In genomic region chr12:71766636-71767035, GRCm38 (mm10) we compare ENCODE assay signal across 19 mouse cellular contexts.
"Had no signal": no experiment of that assay in that cellular context is flagged by ENCODE, and none has a peak within 500 bp of the region (broad histone marks: within the 10 kb centered on the region; RNA-seq: fewer than 3 reads in every experiment).

No protein-coding gene starts in this region.

- ATAC-seq: hindbrain, embryonic 16.5 days; intestine, embryonic 15.5 days; midbrain, embryonic 16.5 days had no signal

- H3K4me1 ChIP-seq: intestine, embryonic 15.5 days; liver, embryonic 13.5 days had no signal

- H3K4me2 ChIP-seq: intestine, embryonic 15.5 days; limb, embryonic 12.5 days; limb, embryonic 15.5 days; liver, embryonic 13.5 days; midbrain, embryonic 12.5 days; neural tube, embryonic 13.5 days had no signal

- H3K36me3 ChIP-seq: intestine, embryonic 15.5 days; limb, embryonic 12.5 days; limb, embryonic 15.5 days; liver, embryonic 13.5 days; midbrain, embryonic 12.5 days; neural tube, embryonic 13.5 days had no signal

- H3K9ac ChIP-seq: intestine, embryonic 15.5 days; limb, embryonic 12.5 days; limb, embryonic 15.5 days; liver, embryonic 13.5 days; midbrain, embryonic 12.5 days; neural tube, embryonic 13.5 days had no signal

- H3K27me3 ChIP-seq: intestine, embryonic 15.5 days; limb, embryonic 12.5 days; limb, embryonic 15.5 days; liver, embryonic 13.5 days; midbrain, embryonic 12.5 days; neural tube, embryonic 13.5 days had no signal

- H3K9me3 ChIP-seq: intestine, embryonic 15.5 days; limb, embryonic 12.5 days; limb, embryonic 15.5 days; liver, embryonic 13.5 days; midbrain, embryonic 12.5 days; neural tube, embryonic 13.5 days had no signal

- DNase-seq: left cerebral cortex, postnatal 4 days; liver, embryonic 13.5 days; lung, adult 2 months; lung, postnatal 14 days; lung, postnatal 4 days; retina, postnatal 1 day; right cerebral cortex, postnatal 25 days; spleen, adult 18-20 months; thymus, adult 18-20 months; thymus, postnatal 36 days had no signal

- H3K4me3 ChIP-seq: intestine, embryonic 15.5 days; limb, embryonic 12.5 days; limb, embryonic 15.5 days; liver, embryonic 13.5 days; midbrain, embryonic 12.5 days; myocyte; neural tube, embryonic 13.5 days had no signal

- H3K27ac ChIP-seq: intestine, embryonic 15.5 days; kidney, postnatal 0 days; limb, embryonic 12.5 days; limb, embryonic 15.5 days; liver, embryonic 13.5 days; midbrain, embryonic 12.5 days; neural tube, embryonic 13.5 days had no signal
